Mouse (Mus musculus) monocyte, adult 5-6 weeks (primary cell): ENCODE measurements around the gene Sptssa. TPM values are rescaled to one million over a fixed set of nuclear protein-coding genes. Genes with fewer than 3 reads are reported as not detected.

ENCODE experiments used
- ATAC-seq: fragments of 153-309, 156-312 bp; replicated peaks from 2 replicates; pipeline ENCODE4 v1.8.0; 2017; ENCODE audit warnings: mild to moderate bottlenecking; ENCODE audit not compliant: low TSS enrichment, insufficient number of reproducible peaks, severe bottlenecking, poor library complexity, low FRiP score
- total RNA-seq: library from RNA; stranded (forward); fragments of 200-1000, 200-491, 200-594 nt; gene quantifications from 3 replicates; pipeline ENCODE4 v1.2.3, GENCODE M21; 2017

Gene Sptssa
- total RNA-seq, 1 experiment from 2014 or later: 113 TPM

DNA sequence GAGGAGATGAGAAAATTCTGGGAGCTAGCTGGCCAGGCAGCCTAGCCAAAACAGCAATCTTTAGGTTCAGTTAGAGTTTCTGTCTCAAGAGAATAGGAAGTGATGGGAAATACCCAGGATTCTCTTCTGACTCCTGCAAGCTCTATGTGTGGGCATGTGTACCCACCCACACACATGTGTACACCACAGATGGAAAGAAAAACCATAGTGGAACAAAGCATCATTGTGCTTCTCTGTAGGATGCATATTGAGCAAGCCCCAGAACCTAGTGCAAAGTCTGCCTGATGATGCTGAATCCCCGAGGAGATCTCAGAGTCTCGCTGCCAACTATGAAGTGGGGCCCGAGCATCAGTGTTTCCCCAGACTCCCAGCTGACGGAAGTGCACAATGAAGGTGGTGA, 55.9 kb downstream of the Sptssa start:
- no peak for ATAC-seq

DNA sequence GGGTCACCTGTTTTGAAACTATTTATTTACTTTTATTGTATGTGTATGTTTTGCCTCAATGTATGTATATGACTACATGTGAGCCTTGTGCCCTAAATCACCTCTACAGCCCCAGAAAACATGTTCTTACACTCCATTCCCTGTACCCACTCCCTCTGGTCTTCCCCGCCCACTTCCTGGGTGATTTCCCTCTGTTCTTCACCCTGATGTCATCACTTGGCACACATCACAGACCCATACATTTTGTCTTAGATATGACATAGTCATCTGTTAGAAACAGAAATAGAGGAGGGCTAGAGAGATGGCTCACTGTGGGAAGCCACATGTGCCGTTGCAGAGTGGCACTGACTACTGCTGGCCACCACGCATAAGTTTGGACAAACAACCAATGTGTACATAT, 58.0 kb downstream of the Sptssa start:
- ATAC-seq: no peak

DNA sequence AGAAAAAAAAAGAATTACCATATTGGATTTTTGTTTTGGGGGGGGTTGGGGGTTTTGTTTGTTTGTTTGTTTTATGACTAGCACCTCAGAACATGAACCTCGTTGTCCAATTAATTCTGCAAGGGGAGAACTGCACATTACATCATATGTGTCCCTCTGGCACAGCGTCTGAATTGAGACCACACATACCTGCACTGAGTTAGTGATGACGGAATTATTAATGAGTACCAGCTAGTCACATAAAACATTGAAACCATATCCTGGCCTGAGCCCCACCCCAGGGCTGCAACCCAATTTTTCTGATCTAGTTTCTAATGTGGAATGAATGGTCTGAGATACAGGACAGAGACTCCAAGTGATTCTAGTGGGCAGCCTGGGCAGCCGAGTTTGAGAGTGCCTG, 59.7 kb downstream of the Sptssa start:
- ATAC-seq: no peak

Other genes starting within 250 kb of the Sptssa start
- 63.1 to 85.9 TPM (median 71.5 TPM) in 3 replicates for gene Eapp, start 39.3 kb upstream of the Sptssa start, total RNA-seq
- gene Snx6, start 139.1 kb upstream of the Sptssa start, total RNA-seq: 76.5 to 87.3 TPM (median 85.8 TPM) in 3 replicates
- 33.1 to 51.3 TPM (median 43.5 TPM) in 3 replicates for gene Cfl2, start 206.3 kb upstream of the Sptssa start, total RNA-seq